Mouse (Mus musculus) lung, postnatal 25 days (tissue): ENCODE results near the gene Ets1.

Source experiments
- DNase-seq: peaks from one replicate; pipeline ENCODE4 v3.0.0; 2022; ENCODE audit warnings: low spot score

Ets1 gene

GRCm38 (mm10) chr9:32666611-32667517, 30.8 kb downstream of the Ets1 start:
- peak; percentile 51 for DNase-seq

GRCm38 (mm10) chr9:32667518-32667908, 31.5 kb downstream of the Ets1 start:
- no peak for DNase-seq

- no peak for DNase-seq
Observed at GRCm38 (mm10) chr9:32668075-32668673, 32.2 kb downstream of the Ets1 start.

GRCm38 (mm10) chr9:32669397-32669796, 33.4 kb downstream of the Ets1 start:
- no peak for DNase-seq

GRCm38 (mm10) chr9:32671970-32672859, 36.2 kb downstream of the Ets1 start:
- peak; percentile 87 for DNase-seq

GRCm38 (mm10) chr9:32673923-32674322, 37.9 kb downstream of the Ets1 start:
- peak; percentile 50 for DNase-seq

- DNase-seq = no peak
Observed at GRCm38 (mm10) chr9:32675671-32676409, 39.8 kb downstream of the Ets1 start.

GRCm38 (mm10) chr9:32676480-32676879, 40.5 kb downstream of the Ets1 start:
- DNase-seq = no peak

- DNase-seq = no peak
Observed at GRCm38 (mm10) chr9:32677646-32678045, 41.6 kb downstream of the Ets1 start.

- no peak for DNase-seq
Observed at GRCm38 (mm10) chr9:32678120-32678757, 42.2 kb downstream of the Ets1 start.

- no peak for DNase-seq
Observed at GRCm38 (mm10) chr9:32679531-32679930, 43.5 kb downstream of the Ets1 start.

- no peak for DNase-seq
Observed at GRCm38 (mm10) chr9:32680201-32680600, 44.2 kb downstream of the Ets1 start.

- no peak for DNase-seq
Observed at GRCm38 (mm10) chr9:32685793-32686558, 50.0 kb downstream of the Ets1 start.

GRCm38 (mm10) chr9:32688351-32688750, 52.3 kb downstream of the Ets1 start:
- no peak for DNase-seq

- no peak for DNase-seq
Observed at GRCm38 (mm10) chr9:32691151-32691925, 55.3 kb downstream of the Ets1 start.

GRCm38 (mm10) chr9:32692944-32693343, 56.9 kb downstream of the Ets1 start:
- DNase-seq = no peak

- no peak for DNase-seq
Observed at GRCm38 (mm10) chr9:32693411-32693810, 57.4 kb downstream of the Ets1 start.

GRCm38 (mm10) chr9:32694111-32694824, 58.2 kb downstream of the Ets1 start:
- no peak for DNase-seq

- DNase-seq = no peak
Observed at GRCm38 (mm10) chr9:32694916-32695490, 59.0 kb downstream of the Ets1 start.
